Mouse (Mus musculus) cerebellum, postnatal 25 days (tissue): ENCODE data around the gene Slc6a9.

Experiments used
- DNase-seq, 2 experiments: peaks; one replicate each; pipeline ENCODE4 v3.0.0; 2021; ENCODE audit warnings: mixed read lengths in 2 of 2

The Slc6a9 gene

GRCm38 (mm10) chr4:117914031-117914430, 79.7 kb downstream of the Slc6a9 start:
- peak; percentile 62 to 66 for DNase-seq

DNA sequence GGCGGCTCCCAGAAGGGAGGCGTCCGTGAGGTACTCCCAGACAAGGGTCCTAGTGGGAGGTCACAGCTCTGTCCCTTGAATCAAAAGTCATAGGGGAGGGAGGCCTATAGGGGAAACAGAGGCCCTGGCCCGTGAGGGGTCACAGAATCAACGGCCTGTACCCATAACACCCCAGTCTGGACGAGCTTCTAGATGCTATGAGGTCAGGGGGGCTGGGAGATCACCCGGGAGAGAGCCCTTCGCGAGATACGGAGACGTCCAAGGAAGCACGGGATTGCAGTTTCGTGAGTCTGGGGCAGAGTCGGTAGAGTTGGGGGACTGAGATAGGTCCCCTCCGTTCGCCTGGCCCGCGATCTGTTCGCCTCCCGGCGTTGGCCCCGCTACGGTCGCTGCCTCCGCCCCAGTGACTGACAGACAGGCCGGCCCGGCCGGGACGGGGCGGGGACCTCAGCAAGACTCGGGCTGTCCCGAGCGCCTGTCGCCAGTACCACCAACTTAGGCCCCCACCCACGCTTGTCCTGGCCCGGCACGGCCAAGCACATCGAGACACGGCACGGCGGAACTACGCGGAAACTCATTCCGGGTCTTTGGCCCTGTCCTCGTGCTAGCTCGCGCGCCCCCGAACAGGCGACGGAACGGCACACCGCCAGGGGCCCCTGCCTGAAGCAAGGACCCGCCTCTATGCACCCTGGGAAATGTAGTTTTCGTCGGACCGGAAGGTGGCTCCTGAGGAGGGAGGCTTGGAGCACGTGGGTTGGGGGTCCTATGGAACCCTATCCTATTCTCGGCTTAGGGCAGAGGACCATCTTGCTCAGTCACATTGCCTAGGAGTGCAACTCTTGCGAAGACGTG, 80.5 kb downstream of the Slc6a9 start, which contains the start of gene Ipo13:
Ipo13 (minus strand) TSS at position 409 of the 852 bp plus-strand sequence.
- DNase-seq: peak; percentile 93 to 96

DNA sequence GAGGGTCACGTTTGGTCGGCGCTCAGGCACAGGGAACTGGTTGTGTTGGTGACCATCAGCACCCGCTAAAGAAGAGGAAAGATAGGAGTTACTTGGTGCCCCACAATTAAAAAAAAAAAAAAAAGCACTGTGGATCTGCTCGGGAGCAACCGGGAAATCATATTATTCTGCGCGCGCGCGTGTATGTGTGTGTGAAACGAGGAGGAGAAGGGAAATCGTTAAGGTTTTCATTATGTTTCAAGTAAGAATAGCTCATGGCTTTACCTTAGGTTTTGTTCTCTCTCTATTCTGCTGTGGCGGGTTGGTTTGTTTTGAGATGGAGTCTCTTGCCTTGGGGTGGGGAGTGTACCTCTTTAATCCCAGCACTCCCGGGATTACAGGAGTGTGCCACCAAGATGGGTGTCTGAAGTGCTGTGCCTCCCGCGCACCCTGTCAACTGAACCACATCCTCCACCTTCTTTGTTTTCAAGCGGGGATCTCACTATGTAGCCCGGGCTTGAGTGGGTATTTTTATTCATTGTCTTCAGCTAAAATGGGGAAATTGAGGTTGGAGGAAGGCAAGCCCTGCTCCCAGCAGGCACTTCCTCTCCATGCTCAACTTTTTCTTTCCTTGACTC, 81.3 kb downstream of the Slc6a9 start:
- DNase-seq: peak in 1 of 2 experiments; percentile 27

- DNase-seq: no peak
These were observed 82.1 kb downstream of the Slc6a9 start for GRCm38 (mm10) chr4:117916386-117916785.

- no peak for DNase-seq
These were observed 83.1 kb downstream of the Slc6a9 start for GRCm38 (mm10) chr4:117917402-117917801.

DNA sequence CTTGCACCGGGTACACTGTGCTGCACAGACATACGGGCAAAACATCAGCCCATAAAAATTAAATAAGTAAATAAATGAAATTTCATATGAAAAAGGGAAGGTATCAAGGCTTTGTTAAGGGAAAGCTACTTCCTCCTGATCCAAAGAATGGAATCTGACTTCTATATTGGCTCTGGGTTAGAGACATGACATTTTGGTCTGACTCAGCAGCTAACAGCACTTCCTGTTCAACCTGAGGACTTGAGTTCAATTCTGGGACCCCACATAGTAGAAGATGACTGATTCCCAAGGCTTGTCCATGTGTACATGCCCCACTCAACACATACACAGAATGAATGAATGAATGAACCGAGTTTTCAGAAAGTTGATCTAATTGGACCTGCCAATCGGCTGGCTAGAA, 83.5 kb downstream of the Slc6a9 start:
- no peak for DNase-seq

GRCm38 (mm10) chr4:117918261-117918660, 84.0 kb downstream of the Slc6a9 start:
- peak in 1 of 2 experiments; percentile 2 for DNase-seq

DNA sequence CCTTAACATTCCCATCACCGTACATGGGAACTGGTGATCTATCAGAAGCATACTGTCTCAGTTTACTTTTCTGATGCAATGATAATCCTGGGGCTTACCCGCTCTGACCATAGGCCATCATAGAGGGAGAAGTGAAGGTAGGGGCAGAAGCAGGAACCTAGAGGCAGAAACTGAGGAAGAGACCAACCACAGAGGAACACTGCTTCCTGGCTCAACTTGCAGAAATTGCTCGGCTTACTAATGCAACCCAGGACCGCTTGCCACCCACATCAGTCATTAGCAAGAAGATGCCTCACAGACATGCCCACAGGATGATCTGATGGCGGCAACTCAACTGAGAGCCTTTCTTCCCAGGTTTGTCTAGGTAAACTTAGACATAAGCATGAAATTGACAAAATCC, 84.5 kb downstream of the Slc6a9 start:
- DNase-seq: no peak

- no peak for DNase-seq
These were observed 87.1 kb downstream of the Slc6a9 start for GRCm38 (mm10) chr4:117921358-117921757.

GRCm38 (mm10) chr4:117923450-117923849, 89.1 kb downstream of the Slc6a9 start:
- no peak for DNase-seq
